Mouse (Mus musculus): ENCODE data around the gene Rasgrp3.
A peak's percentile ranks its signal among the peaks of the same experiment; 100 is the strongest.
"Not testable (repeated sequence)": the region's sequence is repeated elsewhere in the genome, so short reads cannot be mapped to it uniquely, and the experiment has no call there.

Rasgrp3 gene

DNA sequence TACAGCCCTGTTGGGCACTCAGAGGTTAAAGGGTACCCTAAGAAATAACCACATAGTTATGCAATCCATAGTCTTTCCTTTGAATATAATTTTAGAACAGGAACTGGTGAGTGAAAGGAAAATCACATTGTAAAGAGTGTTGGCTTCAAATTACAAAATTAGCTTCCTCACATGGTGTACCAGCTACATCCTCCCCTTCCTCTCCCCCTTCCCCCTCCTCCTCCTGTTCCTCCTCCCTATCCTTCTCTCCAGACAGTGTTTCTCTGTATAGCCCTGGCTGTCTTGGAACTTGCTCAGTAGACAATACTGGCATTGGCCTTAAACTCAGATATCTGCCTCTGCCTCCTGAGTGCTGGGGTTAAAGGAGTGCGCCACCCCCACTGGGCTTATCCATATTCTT lies 26.1 kb downstream of the Rasgrp3 start:
- no peak for DNase-seq (ENCODE audit: low read depth, low spot score)

DNA sequence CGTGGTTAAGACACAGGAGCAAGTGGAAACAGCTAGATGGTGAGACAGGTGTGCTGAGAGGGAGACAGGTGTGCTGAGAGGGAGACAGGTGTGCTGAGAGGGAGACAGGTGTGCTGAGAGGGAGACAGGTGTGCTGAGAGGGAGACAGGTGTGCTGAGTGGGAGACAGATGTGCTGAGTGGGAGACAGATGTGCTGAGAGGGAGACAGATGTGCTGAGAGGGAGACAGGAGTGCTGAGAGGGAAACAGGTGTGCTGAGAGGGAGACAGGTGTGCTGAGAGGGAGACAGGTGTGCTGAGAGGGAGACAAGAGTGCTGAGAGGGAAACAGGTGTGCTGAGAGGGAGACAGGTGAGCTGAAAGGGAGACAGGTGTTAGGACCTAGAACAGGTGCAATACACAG lies 27.5 kb downstream of the Rasgrp3 start:
- not testable (repeated sequence) for DNase-seq (ENCODE audit: low read depth, low spot score)

DNA sequence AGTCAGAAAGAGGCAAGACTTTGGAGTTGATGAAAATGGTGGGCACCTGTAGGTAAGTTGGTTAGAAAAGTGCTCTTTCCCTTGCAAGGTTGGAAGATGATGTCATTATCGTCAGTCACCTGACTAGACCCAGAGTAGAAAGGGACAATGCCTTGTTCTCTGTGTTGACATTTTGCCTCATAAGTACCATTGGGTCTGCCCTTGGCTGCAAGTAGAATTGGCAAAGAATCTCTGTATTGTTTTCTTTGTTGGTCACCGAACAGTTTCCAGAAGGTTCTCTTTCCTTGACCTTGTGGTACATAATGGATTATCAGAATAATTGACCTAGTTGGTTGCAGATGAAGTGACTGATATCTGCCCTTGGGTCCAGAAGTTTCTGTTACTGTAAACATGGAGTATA lies 27.9 kb downstream of the Rasgrp3 start:
- no peak for DNase-seq (ENCODE audit: low read depth, low spot score)

DNA sequence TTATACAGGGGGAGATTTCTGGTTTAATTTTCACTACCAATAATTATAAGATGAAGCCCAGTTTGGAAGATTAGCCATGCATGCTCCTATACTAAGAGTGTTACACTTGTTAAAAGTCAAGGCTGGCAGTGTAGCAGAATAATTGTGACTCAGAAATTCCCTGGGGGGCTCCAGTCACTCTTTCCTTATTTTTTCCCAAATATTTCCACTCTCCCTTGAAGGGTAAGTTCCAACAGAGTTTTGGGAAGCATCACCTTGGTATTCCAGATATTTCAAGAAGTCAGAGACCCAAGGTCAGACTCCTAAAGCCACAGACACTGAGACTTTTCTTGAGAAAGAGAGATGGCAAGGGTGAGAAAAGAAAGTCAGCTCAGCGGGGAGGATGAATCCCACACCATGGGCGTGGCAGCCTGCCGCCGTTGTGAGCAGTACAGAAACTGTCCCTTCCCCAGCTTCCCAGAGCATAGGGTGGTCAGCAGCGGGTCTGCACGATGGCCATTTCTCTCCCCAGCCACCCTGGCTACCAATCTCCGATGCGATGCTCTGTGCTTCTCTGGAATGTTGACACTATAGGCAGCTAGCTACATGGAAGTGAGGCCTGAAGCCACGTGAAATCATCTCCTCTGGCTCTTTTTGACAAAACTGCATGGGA lies 28.8 kb downstream of the Rasgrp3 start:
- DNase-seq (ENCODE audit: low read depth, low spot score): no peak

DNA sequence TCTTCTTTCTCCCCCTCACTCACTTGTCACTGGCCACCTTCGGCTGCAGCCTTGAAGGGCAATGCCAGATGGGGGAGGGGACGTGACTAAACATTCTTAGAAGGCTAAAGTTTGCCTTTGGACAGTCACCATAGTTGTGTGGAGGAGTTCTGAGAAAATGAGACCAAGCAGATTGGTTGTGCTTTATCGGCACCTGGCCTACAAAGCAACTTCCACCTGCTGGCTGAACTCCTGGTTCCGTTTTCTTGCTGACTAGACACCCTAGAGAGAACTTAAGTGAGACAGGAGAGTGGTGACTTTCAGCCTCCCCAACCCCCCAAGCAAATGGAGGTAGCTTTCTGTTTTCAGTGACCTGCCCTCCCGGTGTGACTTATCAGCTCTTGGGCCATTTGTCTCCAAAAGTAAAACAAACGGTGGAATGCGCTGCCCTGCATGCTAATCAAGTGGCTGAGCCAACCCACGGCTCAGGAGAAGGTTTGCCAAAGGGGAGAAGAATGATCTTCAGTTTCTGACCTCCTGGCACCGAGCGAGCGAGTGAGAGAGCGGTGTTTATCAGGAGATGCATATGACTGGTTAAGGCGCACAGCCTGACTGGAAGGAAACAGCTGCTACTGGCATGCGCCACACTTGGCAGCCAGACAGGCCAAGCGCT lies 29.4 kb downstream of the Rasgrp3 start:
- DNase-seq (ENCODE audit: low read depth, low spot score): peak; percentile 68

DNA sequence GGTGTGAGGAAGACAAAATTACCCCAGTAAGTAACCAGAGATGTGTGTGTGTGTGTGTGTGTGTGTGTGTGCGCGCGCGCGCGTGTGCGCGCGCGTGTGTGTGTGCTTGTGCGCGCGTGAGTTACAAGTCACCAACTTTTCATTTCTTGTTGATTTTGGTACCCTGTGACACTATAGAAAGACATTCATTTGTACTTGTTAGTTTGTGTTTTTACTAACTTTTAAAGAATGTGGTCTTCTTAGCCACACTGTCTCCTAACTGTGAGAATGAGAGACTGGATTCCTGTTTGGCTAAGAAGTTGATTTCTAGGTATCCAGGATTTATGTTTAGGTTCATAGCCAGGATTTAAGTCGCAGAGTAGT lies 29.9 kb downstream of the Rasgrp3 start:
- DNase-seq (ENCODE audit: low read depth, low spot score): no peak

DNA sequence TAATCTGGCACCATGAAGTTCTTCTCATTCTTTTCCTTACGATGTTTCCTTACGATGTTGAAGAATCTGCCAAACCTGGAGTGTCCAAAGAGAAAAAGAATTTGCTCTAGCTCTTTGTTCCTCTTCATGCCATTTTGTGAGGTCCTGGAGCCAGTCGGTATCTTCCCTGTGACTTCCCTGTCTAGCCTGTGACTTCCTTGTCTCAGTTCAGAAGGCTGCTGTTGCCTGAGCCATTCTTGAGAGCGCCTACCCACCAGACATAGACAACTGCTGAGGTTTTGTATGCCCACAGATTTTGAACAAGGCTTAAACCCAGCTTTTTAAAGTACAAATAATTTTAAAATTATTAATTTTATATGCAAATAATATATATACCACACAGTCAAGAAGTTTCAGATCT lies 31.3 kb downstream of the Rasgrp3 start:
- no peak for DNase-seq (ENCODE audit: low read depth, low spot score)

DNA sequence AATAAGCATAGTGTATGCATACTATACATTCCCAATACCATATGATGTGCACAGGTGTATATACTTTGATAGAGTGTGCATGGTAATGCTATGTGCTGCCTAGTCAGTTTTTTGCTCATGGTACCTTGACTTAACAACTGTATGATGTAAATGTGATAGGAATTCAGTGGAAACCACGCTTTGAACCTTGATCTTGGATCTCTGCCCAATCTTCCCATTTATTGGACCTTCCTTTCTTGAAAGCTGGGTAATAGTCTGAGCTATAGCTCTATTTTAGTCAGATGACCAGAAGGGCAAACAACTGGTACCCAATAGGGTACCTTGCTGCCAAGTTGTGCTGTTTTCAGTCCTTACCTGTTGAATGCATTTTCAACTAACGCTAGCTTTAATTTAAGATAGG lies 31.8 kb downstream of the Rasgrp3 start:
- no peak for DNase-seq (ENCODE audit: low read depth, low spot score)

DNA sequence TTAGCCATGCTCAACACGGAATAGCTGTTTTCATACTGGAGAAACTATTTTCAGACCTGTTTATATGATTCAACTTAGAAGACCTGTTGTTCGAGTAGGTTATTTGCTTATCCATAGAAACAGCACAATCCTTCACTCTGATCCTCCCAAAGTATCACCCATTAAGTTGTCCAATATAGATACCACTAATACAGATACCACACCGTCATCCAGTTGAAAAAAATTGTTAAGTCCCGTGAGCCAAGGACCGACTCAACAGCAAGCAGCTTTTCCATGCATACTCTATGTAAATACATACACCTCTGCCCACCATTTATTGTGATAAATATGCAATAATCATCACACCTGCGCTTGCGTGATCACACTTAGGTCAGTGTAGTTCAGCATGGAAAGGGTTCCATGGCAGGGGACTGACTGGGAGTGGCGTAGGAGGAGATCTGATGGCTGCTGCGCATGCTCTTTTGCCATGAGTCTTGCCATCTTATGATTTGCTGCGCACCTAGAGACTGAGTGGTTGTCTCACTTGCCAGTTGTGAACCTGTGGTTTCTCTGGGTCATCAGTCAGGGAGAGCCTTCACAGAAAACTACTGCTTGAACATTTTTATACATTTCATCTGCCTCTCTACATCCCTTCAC lies 32.9 kb downstream of the Rasgrp3 start:
- DNase-seq (ENCODE audit: low read depth, low spot score): no peak

DNA sequence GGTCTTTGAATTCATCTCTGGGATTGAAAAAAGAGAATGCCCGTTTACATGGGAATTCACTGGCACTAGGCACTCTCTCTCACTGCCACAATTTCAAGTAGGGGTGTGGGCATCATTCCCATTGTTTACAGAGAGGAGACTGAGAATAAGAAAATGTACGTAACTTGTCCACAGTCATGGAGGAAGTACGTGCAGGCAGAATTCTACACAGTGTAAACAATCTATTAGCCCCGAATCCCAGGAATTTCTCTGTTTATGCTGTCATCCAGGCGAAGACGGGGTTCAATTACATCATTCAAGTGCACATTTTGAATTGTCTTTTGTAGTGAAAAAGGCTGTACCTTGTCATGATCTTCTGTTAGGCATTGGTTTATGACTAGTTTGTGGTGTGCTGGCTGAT lies 34.6 kb downstream of the Rasgrp3 start:
- no peak for DNase-seq (ENCODE audit: low read depth, low spot score)

DNA sequence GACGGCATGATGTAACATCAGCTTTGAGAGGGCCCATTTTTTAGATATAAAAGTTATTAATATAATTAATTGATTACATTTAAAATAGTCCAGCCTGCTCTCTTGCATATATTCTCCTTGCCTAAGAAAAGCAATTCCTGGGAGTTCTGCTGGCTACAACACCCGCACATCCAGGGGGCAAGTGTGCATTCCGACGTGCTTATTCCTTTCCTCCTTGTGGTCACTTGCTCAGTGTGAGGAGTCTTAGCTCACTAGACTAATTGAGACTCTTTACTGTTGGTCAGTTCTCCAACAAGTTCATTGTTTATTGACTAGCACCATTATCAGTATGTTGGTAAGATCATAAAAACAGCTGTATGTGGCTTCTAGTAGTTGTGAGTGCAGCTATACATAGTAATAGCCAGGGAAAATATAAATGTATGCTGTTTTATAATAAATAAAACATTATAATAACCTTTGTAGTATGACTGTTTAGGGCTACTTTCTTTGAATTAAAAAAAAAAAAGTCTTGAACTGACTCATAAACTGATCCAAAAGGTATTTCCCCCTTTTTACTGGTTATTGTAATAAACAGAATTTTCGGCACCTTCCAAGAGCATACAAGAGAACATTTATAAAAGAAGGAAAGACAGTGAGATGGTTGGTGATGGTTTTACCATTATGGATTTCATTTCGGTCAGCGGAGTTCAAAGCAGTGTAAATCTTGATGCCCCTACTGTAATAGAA lies 35.4 kb downstream of the Rasgrp3 start:
- no peak for DNase-seq (ENCODE audit: low read depth, low spot score)

DNA sequence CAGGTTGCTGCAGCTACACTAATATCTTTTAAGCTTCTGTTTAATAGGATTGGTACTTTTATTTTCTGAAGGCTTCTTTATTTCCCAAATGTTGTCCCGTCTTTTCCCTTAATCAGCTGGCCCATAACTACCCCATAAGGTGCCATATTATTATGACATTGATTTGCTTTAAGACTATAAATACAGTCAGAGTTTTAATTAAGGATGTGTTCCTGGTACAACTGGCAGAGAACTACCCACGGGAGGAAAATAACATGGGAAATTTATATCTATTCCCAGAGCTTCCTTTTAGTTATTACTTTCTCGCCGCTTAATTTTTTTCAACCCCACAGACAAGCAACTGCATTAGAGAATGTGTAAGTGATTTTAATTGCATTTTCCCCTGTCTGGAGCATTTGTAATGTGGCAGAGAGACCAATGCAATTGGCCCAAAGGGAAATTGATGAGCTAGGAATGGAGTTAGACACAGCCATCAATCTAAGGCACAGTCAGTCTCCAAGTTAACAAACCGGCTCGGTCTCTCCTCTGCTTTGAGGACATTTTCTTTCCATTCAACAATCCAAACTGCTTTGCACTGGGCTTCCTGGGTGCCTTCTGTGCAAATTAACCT lies 36.1 kb downstream of the Rasgrp3 start:
- no peak for DNase-seq (ENCODE audit: low read depth, low spot score)

DNA sequence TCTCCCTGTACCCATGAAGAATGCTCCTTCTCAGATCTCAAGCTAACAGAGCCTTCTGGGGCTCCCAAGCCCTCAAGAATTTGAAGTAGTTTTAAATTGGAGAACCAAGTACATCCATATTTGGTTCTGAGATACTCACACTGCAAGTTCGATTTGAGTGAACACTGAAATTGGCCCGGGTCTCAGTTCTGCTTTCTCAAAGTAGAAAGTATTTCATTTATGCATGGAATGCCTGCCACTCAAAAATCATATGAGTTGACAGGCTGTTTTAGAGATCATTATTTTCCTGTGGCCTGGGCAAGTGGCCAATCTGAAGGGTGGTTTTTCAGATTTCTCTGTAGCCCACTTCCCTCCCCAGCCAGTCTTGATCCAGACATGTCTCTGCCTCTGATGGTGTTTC lies 36.7 kb downstream of the Rasgrp3 start:
- no peak for DNase-seq (ENCODE audit: low read depth, low spot score)

DNA sequence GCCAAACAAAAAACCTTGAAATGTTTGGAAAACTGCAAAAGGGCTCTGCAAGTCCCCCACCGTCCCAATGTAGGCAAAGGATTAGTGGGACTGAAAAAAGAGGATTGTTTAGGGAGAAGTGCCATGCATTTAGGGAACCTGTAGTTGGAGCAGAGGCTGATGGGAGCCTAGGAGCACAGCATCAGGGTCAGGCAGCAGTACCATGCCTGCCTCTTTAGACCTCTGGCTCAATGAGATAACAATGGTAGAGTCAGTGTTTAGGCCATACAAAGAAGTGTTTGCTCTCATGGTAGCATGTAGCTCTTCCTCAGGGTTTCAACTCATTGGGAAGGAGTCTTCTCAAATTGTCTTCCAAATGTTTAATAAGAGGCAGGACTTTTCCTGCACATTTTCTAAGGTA lies 40.3 kb downstream of the Rasgrp3 start:
- DNase-seq (ENCODE audit: low read depth, low spot score): no peak

DNA sequence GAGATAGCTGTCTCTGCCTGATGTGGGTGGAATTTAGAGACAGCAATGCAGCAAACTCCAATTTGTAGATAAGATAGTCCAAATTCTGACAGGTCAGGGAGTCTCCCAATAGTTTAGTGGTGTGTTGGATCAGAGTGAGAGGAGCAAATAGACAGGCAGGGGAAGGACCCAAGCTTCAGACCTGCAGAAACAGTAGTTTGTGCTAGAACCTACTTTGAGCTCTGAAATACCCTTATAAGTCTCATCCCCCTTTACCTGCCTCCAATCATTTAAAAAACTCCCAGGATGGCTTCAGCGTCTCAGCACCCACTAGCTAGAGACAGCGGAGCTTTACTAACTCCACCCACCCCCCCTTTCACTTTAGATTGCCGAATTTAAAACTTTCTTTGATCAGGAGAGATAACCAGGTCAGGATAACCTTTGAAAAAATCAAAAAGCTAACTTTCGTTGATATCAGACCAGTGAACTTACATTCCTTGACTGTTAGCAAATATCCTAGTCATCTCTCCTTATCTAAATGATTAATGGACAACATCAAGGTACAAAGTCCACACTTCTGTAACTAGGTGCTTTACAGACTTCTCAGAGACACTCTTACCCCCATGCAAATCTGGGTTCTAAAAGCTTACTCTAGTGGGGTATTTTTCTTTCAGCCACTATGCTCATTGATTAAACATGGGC lies 41.2 kb downstream of the Rasgrp3 start:
- no peak for DNase-seq (ENCODE audit: low read depth, low spot score)

DNA sequence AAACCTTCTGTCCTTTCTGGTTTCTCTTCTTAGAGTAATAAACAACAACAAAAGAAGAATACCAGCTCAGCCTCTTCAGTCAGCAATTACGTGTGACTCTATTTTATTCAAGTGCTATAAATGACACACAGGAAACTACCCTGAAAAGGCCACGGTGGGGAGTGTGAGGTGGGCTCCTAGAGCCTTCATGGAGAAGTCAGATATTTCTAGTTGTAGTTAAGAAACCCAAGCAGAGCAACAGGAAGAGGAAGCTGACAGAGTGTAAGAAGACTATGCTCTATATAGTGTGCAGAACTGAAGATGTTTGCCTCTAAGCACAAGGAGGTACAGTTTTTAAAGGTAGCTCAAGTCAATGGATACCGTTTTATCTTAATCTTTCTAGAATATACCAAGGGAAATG lies 42.0 kb downstream of the Rasgrp3 start:
- DNase-seq (ENCODE audit: low read depth, low spot score): no peak

DNA sequence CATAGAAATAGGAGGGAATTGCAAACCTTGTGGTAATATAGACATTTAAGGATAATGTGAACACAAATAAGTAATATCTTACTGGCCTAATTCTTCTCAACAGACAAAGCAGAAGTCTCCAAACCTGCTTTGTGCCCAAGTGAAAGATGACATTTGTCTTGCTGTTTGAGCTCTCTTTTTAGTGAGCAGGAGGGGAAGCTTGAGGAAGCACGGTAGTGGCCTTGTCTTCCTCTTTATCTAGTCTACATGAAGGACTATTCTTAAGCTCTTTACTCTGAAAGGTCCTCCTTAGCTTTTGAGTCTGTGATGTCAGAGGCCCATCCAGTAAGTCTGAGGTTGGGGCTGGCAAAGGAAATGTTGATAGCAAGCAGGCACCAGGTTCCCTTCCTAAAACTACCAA lies 43.1 kb downstream of the Rasgrp3 start:
- DNase-seq (ENCODE audit: low read depth, low spot score): no peak

DNA sequence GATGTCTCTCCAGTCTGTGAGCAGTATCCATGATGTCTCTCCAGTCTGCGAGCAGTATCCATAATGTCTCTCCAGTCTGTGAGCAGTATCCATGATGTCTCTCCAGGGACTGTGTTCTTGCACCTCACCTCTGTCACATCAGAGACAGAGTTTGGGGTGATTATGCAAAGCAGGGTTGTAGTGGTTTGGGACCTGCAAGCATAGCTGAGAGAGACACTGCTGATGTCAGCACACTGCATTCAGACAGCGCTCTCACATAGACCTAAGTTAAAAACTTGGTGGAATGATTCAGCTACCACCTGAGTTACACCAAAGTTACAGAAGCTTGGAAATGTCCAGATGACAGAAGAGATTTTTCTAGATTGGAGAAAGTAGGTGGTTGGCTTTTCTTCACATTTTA lies 44.0 kb downstream of the Rasgrp3 start:
- DNase-seq (ENCODE audit: low read depth, low spot score): no peak

DNA sequence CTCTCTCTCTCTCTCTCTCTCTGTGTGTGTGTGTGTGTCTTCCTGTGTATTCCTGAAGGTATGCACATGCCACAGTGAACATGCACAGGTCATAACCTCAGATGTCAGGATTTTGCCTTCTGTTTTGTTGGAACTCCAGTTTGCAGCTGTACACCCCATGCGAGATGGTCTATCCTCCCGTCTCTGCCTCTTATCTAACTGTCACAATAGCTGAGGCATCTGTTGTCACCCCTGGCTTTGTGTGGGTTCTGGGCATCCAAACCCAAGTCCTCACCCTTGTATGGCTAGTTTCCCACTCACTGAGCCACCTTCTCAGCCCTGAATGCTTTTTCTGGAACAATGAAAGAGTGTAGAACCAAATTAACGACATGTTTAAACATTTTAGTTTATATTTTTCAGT lies 44.7 kb downstream of the Rasgrp3 start:
- DNase-seq (ENCODE audit: low read depth, low spot score): no peak

DNA sequence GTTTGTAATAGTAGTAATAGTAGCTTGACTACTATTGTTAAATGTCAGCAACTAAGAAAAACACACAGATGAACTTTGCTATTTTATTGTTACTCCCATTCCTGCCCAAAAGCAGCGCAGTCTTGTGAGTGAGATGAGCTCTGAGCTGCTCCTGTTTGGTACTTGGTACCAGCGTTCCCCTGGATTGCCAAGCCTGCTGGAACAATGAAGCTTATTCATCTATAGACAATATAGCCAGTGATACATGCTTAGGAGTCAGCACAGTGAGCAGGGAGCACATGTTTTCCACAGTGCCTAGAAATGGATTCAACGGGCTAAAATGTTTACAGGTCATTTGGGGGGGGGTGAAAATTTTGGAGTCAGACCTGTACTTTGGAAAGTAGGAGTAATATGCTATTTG lies 50.5 kb downstream of the Rasgrp3 start:
- DNase-seq (ENCODE audit: low read depth, low spot score): no peak

DNA sequence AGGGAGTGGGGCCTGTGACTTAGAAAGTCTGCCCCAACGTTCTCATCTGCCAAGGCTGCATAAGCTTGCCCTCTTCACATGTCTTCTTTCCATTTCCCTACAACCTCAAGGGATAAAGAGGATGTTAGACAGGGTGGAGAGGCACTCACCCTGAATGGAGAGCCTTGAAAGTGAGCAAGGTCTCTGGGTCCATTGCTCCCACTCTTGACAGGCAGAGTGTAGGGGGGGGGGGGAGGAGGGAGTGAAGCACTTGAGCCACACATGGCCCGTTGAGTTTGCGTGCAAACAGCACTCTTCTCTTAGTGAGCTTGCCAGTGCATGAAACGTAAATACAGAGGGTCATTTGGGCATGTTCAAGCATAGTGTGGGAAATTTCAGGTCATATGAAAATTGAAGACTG lies 59.5 kb downstream of the Rasgrp3 start:
- no peak for DNase-seq (ENCODE audit: low read depth, low spot score)

DNA sequence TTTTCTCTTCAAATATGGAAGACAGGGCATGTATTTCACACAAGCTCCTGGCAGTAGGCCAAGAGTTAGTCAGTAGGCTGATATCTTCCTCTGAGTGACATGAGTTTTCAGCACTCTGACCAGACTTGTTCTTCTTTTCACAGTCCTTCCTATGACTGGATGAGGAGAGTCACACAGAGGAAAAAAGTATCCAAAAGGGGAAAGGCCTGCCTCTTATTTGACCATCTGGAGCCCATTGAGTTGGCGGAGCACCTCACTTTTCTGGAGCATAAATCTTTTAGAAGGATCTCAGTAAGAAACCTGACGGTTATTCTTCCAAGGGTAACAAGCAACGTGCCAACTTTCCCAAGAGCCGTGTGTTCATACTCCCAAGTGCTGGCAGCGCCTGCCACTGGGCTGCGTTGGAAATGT lies 62.5 kb downstream of the Rasgrp3 start:
- DNase-seq (ENCODE audit: low read depth, low spot score): no peak

All from mesoderm, embryonic 11.5 days (tissue).